Mouse (Mus musculus) midbrain, embryonic 16.5 days (tissue): Measurements from ENCODE around the gene Ccn5. TPM values are rescaled to one million over a fixed set of nuclear protein-coding genes. Genes with fewer than 3 reads are reported as not detected.

ENCODE experiments used
- ATAC-seq: fragments of 200-750 bp; cut with Nextera tagmentation; 2 replicates; pipeline ENCODE4 v1.8.0; 2017; ENCODE audit warnings: moderate TSS enrichment
- H3K27ac ChIP-seq: fragments of 300-500 bp; sonication (generic); 2 replicates; pipeline ENCODE4 v1.5.1; 2014; ENCODE audit warnings: mild to moderate bottlenecking, low read length, mixed read lengths
- H3K27me3 ChIP-seq: fragments of 300-500 bp; sonication (generic); 2 replicates; pipeline ENCODE4 v1.6.1; 2014; ENCODE audit warnings: low read depth, low read length, mixed read lengths; ENCODE audit not compliant: control insufficient read depth, insufficient read depth
- H3K36me3 ChIP-seq: fragments of 300-500 bp; sonication (generic); 2 replicates; pipeline ENCODE4 v1.6.1; 2014; ENCODE audit warnings: mild to moderate bottlenecking, low read length, moderate library complexity, mixed read lengths; ENCODE audit not compliant: control insufficient read depth, insufficient read depth
- H3K4me1 ChIP-seq: fragments of 300-500 bp; sonication (generic); 2 replicates; pipeline ENCODE4 v1.6.1; 2014; ENCODE audit warnings: mild to moderate bottlenecking, low read length, mixed read lengths; ENCODE audit not compliant: control insufficient read depth, insufficient read depth
- H3K4me2 ChIP-seq: fragments of 300-500 bp; sonication (generic); 2 replicates; pipeline ENCODE4 v1.6.1; 2014; ENCODE audit warnings: mild to moderate bottlenecking, low read length, mixed read lengths
- H3K4me3 ChIP-seq: fragments of 300-500 bp; sonication (generic); 2 replicates; pipeline ENCODE4 v1.5.1; 2014; ENCODE audit warnings: low read depth, mild to moderate bottlenecking, low read length, moderate library complexity, mixed read lengths
- H3K9ac ChIP-seq: fragments of 300-500 bp; sonication (generic); 2 replicates; pipeline ENCODE4 v1.6.1; 2014; ENCODE audit warnings: low read depth, low read length, mixed read lengths
- H3K9me3 ChIP-seq: fragments of 300-500 bp; sonication (generic); replicated peaks from 2 replicates; pipeline ENCODE4 v1.6.1; 2014; ENCODE audit warnings: mild to moderate bottlenecking, low read length, mixed read lengths; ENCODE audit not compliant: control insufficient read depth, poor library complexity, severe bottlenecking
- WGBS: fragments of 180-500 bp; shearing (Covaris S2); extraction: QIAGEN DNeasy Blood & Tissue Kit; methylation state at CpG from one replicate; pipeline ENCODE4 v1.1.7; 2014; 5-methylcytosine and 5-hydroxymethylcytosine counted together
- polyA plus RNA-seq: library from polyadenylated mRNA; unstranded; fragments of >200 nt; fragmentation: Nextera tagmentation; extraction: Ambion mirVana; gene quantifications from 2 replicates; pipeline ENCODE4 v1.2.1, GENCODE M21; 2015

Ccn5 gene
- polyA plus RNA-seq, 1 experiment from 2014 or later, result 0.72 TPM

DNA sequence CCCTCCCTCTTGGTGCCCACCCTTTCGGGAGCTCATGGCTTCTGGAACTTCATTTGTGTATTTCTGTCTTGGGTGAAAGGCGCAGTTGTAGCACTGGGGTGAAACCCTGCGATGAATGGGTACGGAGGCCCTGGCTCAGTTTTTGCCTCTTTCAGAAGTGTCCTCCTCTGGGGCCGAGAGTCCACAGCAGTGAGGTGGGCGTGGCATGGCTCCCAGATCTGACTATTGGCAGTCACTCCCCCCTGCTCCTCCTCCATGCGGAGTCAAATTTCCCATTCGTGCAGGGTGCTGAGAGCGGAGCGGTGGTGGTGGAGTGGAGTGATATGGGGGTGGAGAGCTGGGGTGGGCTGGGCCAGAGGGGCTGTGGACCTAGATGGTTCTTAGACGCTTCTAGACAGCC, 3.1 kb downstream of the Ccn5 start:
- H3K36me3 ChIP-seq, result no peaks in the 10 kb centered on the region
- H3K9me3 ChIP-seq, result no peaks in the 10 kb centered on the region
- H3K9ac ChIP-seq, result no peak overlapping the region
- 20% methylated on average over 11 of the region's 11 CpGs for WGBS
- no peaks in the 10 kb centered on the region for H3K4me1 ChIP-seq
- no peak for ATAC-seq
- no peak overlapping the region for H3K4me2 ChIP-seq
- no peak overlapping the region for H3K4me3 ChIP-seq
- H3K27me3 ChIP-seq, result 0 out of 2 replicates have a peak, but pooled peaks cover 2% of the 10 kb centered on the region
- H3K27ac ChIP-seq, result no peak overlapping the region

DNA sequence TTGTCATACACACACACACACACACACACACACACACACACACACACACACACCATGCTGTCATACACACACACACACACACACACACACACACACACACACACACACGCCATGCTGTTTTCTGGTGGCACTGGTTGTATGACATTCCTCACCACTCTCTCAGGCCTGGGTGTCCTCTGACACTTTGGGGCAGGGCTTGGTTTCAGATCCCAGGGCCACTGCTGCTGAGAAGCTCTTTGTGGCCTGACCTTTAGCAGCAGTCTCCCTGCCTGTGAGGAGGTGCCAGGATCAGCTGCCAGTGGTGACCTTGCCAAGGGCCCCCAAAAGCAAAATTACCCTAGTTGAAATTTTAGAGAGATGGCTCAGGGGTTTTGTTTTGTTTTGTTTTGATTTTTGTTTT, 5.2 kb downstream of the Ccn5 start:
- Histone ChIP-seq H3K36me3 (no peaks in the 10 kb centered on the region), H3K27ac (no peak overlapping the region), H3K4me1 (no peaks in the 10 kb centered on the region), H3K4me3 (no peak overlapping the region), H3K9me3 (no peaks in the 10 kb centered on the region), H3K27me3 (0 out of 2 replicates have a peak, but pooled peaks cover under 1% of the 10 kb centered on the region), H3K9ac (no peak overlapping the region), H3K4me2 (no peak overlapping the region)
- WGBS, result 80% methylated on average over 1 of the region's 1 CpGs
- ATAC-seq, result no peak

DNA sequence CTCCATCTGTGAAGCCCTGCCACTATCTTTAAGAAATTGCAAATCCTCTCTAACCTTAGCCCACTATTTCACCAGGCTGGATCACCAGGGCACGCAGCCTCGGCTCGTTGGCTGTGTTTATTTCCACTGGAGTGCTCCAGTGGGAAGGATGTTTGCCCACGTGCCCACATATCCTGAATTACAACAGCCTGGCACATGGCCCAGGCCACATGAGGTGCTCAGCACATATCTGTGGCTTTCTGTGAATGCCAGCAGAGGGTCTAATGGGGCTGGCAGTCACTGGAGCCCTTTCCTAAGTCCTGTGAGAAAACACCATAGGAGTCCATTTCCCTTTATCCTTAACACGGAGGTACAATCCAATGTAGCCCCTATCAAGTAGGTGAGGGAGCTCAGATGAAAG, 5.8 kb downstream of the Ccn5 start:
- Histone ChIP-seq H3K4me3 (no peak overlapping the region), H3K9ac (no peak overlapping the region), H3K4me1 (no peaks in the 10 kb centered on the region), H3K27me3 (no peaks in the 10 kb centered on the region), H3K9me3 (no peaks in the 10 kb centered on the region), H3K36me3 (no peaks in the 10 kb centered on the region), H3K27ac (no peak overlapping the region), H3K4me2 (no peak overlapping the region)
- ATAC-seq, result no peak
- WGBS, result 69% methylated on average over 5 of the region's 5 CpGs

DNA sequence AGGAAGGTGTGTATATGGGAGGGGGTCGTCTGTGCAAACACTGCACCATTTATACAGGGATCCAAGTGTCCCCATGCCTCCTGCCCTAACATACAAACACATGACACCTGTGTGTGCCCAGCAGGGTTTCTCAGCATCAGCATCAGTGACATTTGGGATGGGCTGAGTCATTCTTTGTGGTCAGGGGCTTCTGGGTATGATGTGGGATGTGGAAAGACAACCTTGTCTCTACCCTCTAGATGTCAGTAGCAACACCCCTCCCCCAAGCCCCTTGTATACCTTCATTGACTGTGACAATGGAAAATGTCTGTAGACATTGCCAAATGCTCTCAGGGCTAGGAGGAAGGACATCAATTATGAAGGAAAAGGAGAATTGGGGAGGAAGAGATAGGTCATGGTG, 10.5 kb downstream of the Ccn5 start:
- no peaks in the 10 kb centered on the region for H3K4me1 ChIP-seq
- WGBS, result 36% methylated on average over 1 of the region's 1 CpGs
- no peak overlapping the region for H3K9ac ChIP-seq
- no peaks in the 10 kb centered on the region for H3K36me3 ChIP-seq
- H3K27me3 ChIP-seq, result no peaks in the 10 kb centered on the region
- ATAC-seq, result no peak
- H3K27ac ChIP-seq, result no peak overlapping the region
- no peak overlapping the region for H3K4me3 ChIP-seq
- H3K9me3 ChIP-seq, result no peaks in the 10 kb centered on the region
- no peak overlapping the region for H3K4me2 ChIP-seq

DNA sequence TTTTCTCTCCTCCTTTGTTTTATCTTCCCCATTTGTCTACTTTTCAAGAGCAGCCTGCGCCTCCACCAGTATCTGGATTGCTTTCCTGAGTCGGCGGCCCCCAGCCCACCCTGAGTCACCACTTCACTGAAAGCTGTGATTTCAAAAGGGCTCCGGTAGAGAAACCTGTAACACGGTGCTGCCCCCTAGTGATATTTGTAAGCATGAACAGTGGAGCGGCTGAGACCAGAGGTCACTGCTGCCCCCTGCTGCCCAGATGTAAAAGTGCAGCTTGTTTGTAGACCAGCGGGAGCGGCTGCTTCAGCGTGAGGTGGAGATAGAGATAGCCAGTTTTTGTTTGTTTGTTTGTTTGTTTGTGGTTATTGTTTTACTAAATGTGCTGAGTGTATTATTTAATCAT, 17.4 kb downstream of the Ccn5 start:
- no peak overlapping the region for H3K4me2 ChIP-seq

DNA sequence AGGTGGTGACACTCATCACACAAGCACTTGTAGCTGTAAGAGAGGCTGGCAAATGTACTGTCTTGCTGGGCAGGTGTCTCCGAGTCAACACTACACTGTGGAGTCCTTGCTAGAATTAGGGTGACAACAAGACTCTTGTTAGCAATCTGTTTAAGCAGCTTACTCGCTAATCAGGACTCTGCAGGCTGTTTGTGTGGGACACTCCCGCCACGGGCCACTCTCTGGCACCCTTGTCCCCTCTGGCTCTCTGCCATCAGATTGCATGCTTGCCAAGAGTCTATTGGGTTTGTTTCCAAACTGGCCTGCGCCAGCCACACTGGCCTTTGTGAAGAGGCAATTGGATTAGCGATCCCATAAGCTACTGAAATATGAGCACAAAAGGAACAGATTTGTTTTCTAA, 18.9 kb downstream of the Ccn5 start:
- 21% methylated on average over 6 of the region's 6 CpGs for WGBS
- Histone ChIP-seq H3K4me3 (no peak overlapping the region), H3K27ac (no peak overlapping the region), H3K27me3 (no peaks in the 10 kb centered on the region; the same call in none of the 2 replicates), H3K4me1 (no peaks in the 10 kb centered on the region), H3K9ac (no peak overlapping the region), H3K4me2 (no peak overlapping the region), H3K9me3 (no peaks in the 10 kb centered on the region), H3K36me3 (no peaks in the 10 kb centered on the region)
- peak; percentile 78 for ATAC-seq

More for the DNA sequence above, 17.4 kb downstream of the Ccn5 start:
- Histone ChIP-seq H3K9me3 (no peaks in the 10 kb centered on the region), H3K4me1 (no peaks in the 10 kb centered on the region), H3K27ac (no peak overlapping the region), H3K27me3 (no peaks in the 10 kb centered on the region; the same call in none of the 2 replicates), H3K36me3 (no peaks in the 10 kb centered on the region), H3K4me3 (no peak overlapping the region), H3K9ac (no peak overlapping the region)
- 25% methylated on average over 9 of the region's 9 CpGs for WGBS
- 0 out of 2 replicates have a peak, but pooled peaks have one; percentile 51 for ATAC-seq

DNA sequence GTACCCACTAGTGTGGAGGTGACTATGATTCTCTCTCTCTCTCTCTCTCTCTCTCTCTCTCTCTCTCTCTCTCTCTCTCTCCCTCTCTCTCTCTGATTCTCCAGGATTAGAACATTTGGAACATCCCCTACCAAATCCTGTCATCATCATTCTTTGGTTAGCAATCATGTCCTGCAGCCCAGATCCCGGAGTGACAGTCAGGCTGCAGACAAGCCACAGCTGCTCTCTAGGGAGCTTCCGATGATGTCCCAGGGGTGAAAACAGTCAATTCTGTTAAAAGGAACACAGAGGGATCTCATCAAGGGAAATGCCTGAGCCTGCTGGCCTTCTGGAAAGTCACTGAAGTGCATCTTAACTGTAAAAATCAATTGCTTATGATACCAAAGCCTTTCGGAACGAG, 21.4 kb downstream of the Ccn5 start:
- 70% methylated on average over 4 of the region's 4 CpGs for WGBS
- H3K27me3 ChIP-seq, result no peaks in the 10 kb centered on the region; the same call in none of the 2 replicates

DNA sequence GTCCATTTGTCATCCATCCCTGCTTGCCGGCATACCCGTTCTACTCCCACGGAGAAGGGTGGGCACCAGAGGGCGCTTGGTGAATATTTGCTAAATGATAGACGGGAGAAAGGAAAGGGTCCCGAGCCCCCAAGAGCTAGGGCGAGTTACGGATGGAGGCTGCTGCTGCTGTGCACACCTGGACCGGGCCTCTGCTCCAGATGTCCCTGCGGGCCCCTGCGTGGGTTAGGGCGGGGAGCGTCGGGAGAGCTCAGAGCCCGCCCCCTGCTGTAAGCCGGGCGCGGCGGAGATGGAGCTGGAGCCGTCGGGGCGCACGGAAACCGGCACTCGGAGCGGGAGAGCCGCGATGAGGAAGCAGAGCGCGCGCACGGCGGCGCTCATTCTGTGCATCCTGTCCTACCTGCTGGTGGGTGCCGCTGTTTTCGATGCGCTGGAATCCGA, 32.8 kb downstream of the Ccn5 start, which contains the start of gene Kcnk15:
Gene Kcnk15 (plus strand): TSS at position 191 of the 441 bp plus-strand sequence.
- WGBS, result 1% methylated on average over 34 of the region's 38 CpGs
- peak; percentile 39; the same call in 1 of the 2 replicates for ATAC-seq
- peak within 1 kb of the TSS; percentile 44 for H3K4me2 ChIP-seq
- peak within 1 kb of the TSS; percentile 31 for H3K4me3 ChIP-seq
- H3K9me3 ChIP-seq, result no peaks in the 10 kb centered on the region
- no peak within 1 kb of the TSS for H3K27ac ChIP-seq
- peaks cover 83% of the 10 kb centered on the region for H3K27me3 ChIP-seq
- peaks cover 3% of the 10 kb centered on the region; the same call in 1 of the 2 replicates for H3K4me1 ChIP-seq
- H3K9ac ChIP-seq, result no peak within 1 kb of the TSS
- H3K36me3 ChIP-seq, result no peaks in the 10 kb centered on the region

More for the DNA sequence above, 21.4 kb downstream of the Ccn5 start:
- no peak overlapping the region for H3K27ac ChIP-seq
- no peak overlapping the region for H3K4me2 ChIP-seq
- H3K36me3 ChIP-seq, result no peaks in the 10 kb centered on the region
- no peak for ATAC-seq
- H3K4me3 ChIP-seq, result no peak overlapping the region
- H3K9me3 ChIP-seq, result no peaks in the 10 kb centered on the region
- no peaks in the 10 kb centered on the region for H3K4me1 ChIP-seq
- H3K9ac ChIP-seq, result no peak overlapping the region

DNA sequence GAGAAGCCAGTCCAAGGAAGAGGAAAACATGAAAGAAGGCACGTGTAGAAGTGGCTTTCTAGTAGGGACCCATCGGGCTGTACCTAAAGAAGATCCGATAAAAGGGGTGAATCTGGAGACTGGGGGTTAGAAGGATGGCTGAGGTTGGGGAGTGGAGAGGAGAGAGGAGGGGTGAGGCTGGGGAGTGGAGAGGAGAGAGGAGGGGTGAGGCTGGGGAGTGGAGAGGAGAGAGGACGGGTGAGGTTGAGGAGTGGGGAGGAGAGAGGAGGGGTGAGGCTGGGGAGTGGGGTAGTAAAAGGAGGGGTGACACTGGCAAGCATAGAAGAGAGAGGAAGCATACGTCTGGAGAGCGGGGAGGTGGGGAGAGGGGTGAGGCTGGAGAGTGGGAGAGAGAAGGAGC, 36.6 kb downstream of the Ccn5 start:
- Histone ChIP-seq H3K36me3 (no peaks in the 10 kb centered on the region), H3K4me3 (no peak overlapping the region), H3K9me3 (no peaks in the 10 kb centered on the region), H3K4me1 (peaks cover 3% of the 10 kb centered on the region; the same call in 1 of the 2 replicates), H3K27ac (no peak overlapping the region), H3K4me2 (no peak overlapping the region), H3K27me3 (peaks cover 53% of the 10 kb centered on the region), H3K9ac (no peak overlapping the region)
- 82% methylated on average over 6 of the region's 6 CpGs for WGBS
- ATAC-seq, result no peak
